Mouse (Mus musculus): ENCODE results near the gene Ntng2.
A peak's percentile ranks its signal among the peaks of the same experiment; 100 is the strongest.

GRCm38 (mm10) chr2:29246891-29247290 is 5.9 kb downstream of the Ntng2 start:
- TF ChIP-seq TBP (conservative IDR thresholded peaks at IDR 0.05; ENCODE audit: low read depth, low read length) (no peak), USF1 (IDR thresholded peaks at IDR 0.05; ENCODE audit: low read depth, low read length) (no peak), NELFE (IDR thresholded peaks at IDR 0.05; ENCODE audit: low read depth, low read length) (no peak), EP300 (IDR thresholded peaks at IDR 0.05; ENCODE audit: low read length) (peak; percentile 24; the same call in 1 of the 2 replicates), CTCF (conservative IDR thresholded peaks at IDR 0.05 in 1 of 2, IDR thresholded peaks at IDR 0.05 in 1 of 2; ENCODE audit: low read depth in 2 of 2, low read length in 2 of 2) (no peak), SIN3A (IDR thresholded peaks at IDR 0.05; ENCODE audit: low read length) (no peak), POLR2A (IDR thresholded peaks at IDR 0.05; ENCODE audit: low read depth, low read length) (no peak), KAT2A (IDR thresholded peaks at IDR 0.05; ENCODE audit: insufficient replicate concordance, low read length) (no peak), MXI1 (IDR thresholded peaks at IDR 0.05; ENCODE audit: low read depth, low read length) (no peak), HCFC1 (IDR thresholded peaks at IDR 0.05; ENCODE audit: low read depth, low read length) (no peak)

Data from CH12.LX (cell line).